Mouse (Mus musculus): ENCODE measurements around the gene Adamts1.

The Adamts1 gene

DNA sequence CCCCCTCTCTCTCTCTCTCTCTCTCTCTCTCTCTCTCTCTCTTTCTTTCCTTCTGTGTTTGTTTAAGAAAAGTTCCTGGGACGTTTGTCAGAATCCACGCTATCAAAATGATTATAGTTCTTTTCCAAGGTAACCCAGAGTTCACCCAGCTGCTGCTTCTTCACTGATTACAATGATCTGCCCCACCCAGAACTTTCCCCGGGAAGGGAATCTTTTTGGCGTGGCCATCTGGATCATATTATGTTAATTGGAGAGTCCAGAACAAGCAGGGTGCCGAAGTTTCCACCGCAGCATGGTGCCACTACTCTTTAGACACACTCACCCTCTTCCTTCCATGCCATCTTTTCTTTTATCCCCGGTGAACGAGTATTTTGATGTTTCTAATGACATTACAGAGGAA is 37.2 kb downstream of the Adamts1 start:
- no peak for DNase-seq (ENCODE audit: extremely low read depth, low read depth)

DNA sequence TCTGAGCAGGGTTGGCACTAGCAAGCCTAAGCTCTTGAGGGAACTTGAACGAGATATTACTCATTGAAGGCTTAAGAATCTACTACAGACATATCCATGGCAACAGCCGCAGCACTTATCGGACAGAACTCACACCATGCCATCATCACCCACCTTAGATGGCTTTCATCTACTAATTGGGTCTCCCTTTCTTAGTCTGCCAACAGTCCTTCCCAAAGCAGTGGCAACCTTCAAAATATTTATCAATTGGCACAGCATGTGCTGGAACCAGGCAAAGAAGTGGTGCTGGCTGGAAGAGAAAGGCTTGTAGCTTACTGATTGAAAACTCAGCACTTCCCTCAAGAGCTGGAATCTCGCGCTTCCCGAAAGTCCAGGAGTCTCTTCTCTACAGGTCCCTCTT is 37.7 kb downstream of the Adamts1 start:
- DNase-seq (ENCODE audit: extremely low read depth, low read depth), result no peak

DNA sequence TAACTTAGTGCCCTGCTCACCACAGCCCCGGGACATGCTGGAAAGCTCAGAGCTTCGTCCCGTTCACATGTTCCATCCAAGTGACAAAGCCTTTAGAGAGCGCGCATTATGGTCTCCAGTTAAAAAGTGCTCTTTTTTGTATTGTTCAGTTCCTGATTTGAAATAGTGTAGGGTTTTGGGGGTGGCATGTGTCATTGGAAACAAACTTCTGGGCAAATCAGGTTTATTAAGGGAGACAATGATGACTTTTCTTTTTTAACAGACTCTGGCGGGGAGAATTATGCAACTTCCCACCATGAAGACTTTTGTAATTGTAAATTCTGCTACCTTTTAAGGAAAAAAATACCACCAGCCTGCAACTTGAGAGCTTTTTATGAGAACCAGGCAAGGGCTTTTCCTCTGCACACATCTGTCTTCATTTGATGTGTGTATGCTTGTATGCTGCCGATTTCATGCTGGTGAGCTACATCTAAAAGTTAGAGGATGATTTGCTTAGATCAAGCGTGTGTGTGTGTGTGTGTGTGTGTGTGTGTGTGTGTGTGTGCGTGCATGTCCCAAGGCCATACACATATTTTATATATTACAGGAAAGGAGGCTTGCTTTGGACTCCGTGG is 40.8 kb downstream of the Adamts1 start:
- DNase-seq (ENCODE audit: extremely low read depth, low read depth), result no peak

DNA sequence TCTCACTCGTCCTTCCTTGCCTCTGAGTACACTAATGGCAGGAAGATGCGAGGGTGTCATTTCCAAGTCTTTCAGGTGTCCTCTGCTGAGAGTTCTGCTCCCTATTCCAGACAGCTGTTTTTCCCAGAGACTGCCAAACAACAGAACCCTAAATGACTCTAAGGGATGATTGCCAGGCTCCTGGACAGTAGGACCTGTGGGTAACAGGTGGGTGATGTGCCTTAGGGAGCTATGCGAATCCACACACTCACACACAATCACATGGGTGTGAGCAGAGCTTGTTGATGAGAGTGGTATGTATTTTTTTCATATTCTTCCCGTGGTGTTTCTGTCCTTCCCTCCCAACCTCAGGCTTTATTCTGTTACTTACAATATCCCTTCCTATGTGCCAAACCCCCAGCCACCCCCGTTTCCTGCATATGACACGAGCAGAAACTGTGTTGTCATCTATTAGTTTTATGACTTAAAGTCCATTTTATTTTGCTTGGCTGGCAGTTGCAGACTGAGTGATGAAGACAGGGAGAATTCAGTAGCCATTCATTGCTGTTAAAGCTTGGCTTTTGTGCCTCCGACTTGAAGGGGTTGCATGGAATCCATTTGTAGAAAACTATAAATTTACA is 41.8 kb downstream of the Adamts1 start:
- no peak for DNase-seq (ENCODE audit: extremely low read depth, low read depth)

DNA sequence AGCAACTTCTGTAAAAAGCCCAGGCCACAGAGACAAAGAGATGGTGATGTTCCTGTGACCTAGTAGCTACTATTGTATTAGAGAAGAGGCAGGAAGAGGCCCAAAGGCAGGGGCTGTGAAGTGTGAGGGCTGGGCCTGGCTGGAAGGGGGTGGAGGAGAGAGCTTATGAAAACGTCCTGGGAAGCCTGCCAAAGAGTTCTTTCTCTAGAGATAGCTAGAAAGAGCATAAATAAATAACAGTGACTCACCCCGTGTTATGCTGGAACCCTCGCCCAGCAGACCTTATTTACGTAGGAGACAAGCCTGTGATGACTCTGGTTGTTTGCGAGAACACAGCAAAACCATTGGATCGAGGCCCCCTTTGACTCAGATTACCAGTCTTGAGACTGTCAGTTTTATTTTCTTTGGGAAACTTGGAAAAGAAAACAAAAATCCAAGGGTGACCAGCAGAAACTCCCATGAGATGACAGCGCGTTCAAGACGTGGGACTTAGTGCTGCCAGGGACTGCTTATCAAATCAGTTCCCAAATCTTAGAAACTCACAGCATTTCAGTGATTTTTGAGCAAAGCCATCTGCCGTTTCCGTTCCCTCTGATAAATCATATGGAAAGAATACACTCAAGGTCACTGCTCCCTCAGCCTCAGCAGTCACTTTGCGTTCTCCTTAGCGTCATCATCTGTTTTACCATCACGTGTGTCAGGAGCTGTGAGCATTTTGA is 46.7 kb downstream of the Adamts1 start:
- DNase-seq (ENCODE audit: extremely low read depth, low read depth), result no peak

DNA sequence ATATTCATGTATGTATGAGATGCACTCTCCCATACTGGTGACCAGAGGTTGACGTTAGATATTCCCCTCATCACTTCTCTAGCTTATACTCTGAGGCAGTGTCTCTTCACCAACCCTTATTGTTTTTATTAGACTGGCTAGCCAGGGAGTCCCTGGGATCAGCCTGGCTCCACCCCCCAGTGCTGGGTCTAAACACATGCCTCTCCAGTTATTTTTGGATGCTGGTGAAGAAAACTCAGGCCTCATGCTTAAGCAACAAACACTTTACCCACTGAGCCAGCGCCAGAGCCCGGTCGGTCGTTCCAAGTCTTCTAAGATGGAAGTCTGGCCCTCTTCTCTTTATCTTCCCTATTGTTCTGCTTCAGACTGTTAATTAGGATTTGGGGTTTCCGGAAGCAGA is 53.6 kb downstream of the Adamts1 start:
- no peak for DNase-seq (ENCODE audit: extremely low read depth, low read depth)

DNA sequence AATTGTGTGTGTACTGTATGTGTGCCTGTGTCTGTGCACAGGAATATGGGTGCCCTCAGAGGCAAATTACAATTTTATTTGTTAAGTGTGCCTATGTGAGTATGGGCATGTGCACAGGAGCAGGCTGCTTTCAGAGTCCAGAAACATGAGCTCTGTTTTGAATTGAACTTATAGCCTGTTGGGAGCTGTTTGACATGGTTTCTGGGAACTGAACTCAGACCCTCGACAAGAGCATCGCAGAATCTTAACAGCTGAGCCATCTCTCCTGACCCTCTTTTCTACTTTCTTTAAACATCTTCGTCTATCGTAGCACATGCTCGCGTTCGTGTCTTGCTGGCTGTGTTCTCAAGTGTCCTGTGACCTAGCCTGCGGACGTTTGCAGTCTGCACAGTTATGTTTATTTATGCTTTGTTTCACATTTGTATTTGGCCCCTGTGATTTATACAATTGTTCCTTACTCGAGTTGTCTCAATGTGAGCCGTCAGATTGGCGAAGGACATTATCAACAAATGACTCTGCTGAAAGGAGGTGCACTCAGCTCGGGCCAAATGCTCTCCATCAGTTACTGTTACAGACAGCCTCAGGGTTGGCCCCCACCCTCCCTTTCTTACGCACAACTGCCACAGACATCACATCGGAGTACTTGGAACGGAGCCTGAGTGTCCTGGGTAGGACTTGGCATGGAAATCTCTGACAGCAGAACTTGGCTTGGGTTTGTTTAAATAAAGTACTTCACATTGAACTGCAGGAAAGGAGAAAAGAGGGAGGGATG is 55.1 kb downstream of the Adamts1 start:
- DNase-seq (ENCODE audit: extremely low read depth, low read depth), result no peak

DNA sequence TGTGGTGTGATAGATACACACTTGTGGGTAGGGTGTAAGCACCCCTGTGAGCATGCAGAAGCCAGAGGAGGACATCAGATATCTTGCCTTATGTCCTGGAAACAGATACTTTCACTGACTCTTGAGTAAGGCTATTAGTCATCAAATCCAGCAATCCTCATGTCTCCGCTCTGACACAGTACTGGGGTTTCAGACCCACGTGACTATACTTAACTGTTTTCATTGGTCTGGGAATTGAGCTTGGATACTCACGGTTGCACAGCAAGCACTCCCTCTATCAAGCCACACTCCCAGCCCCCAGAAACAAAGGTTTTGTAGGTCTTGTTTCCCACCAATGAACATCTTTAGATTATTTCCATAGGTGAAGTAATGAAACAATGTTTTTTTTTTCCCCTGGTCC is 56.5 kb downstream of the Adamts1 start:
- DNase-seq (ENCODE audit: extremely low read depth, low read depth), result no peak

Measured in MEL-GATA-1-ER (cell line).